8 mouse cellular contexts compared by ENCODE assay signal in genomic region chr19:5846557-5847305, GRCm38 (mm10). TPM values are rescaled to one million over a fixed set of nuclear protein-coding genes. Genes with fewer than 3 reads are reported as not detected.
DNase-seq lines count a peak whose midpoint lies in the region; ATAC-seq and TF ChIP-seq lines count a peak whose summit lies in the region.

No protein-coding gene starts in this region.

- no peak for TF ChIP-seq CTCF in intestine, postnatal 0 days (IDR thresholded peaks at IDR 0.05; ENCODE audit: low read depth)

- peaks cover 34% of the 10 kb centered on the region for H3K4me1 ChIP-seq in intestine, postnatal 0 days (replicated peaks; ENCODE audit: control insufficient read depth, insufficient read depth, low read length)
- H3K4me1 ChIP-seq in midbrain, embryonic 10.5 days, result peaks cover 93% of the 10 kb centered on the region

- 3% methylated on average over 16 of the region's 16 CpGs for WGBS in intestine, postnatal 0 days
- 6% methylated on average over 16 of the region's 16 CpGs for WGBS in midbrain, embryonic 10.5 days

- peak overlapping the region; percentile 68 for H3K4me2 ChIP-seq in intestine, postnatal 0 days (replicated peaks; ENCODE audit: low read depth)

- H3K27me3 ChIP-seq in intestine, postnatal 0 days (replicated peaks; ENCODE audit: control insufficient read depth, insufficient read depth, low read length), result no peaks in the 10 kb centered on the region
- H3K27me3 ChIP-seq in midbrain, embryonic 10.5 days (ENCODE audit: low read depth, poor library complexity, severe bottlenecking), result no peaks in the 10 kb centered on the region

- H3K9me3 ChIP-seq in intestine, postnatal 0 days (ENCODE audit: control insufficient read depth), result no peaks in the 10 kb centered on the region
- H3K9me3 ChIP-seq in midbrain, embryonic 10.5 days (replicated peaks), result no peaks in the 10 kb centered on the region

- peak overlapping the region; percentile 59 for H3K9ac ChIP-seq in intestine, postnatal 0 days (ENCODE audit: low read depth, low read length)

- H3K4me3 ChIP-seq in intestine, postnatal 0 days (ENCODE audit: low read depth, low read length), result peak overlapping the region; percentile 33
- H3K4me3 ChIP-seq in midbrain, embryonic 10.5 days, result peak overlapping the region; percentile 49

- H3K36me3 ChIP-seq in intestine, postnatal 0 days (ENCODE audit: control insufficient read depth, insufficient read depth), result no peaks in the 10 kb centered on the region
- H3K36me3 ChIP-seq in midbrain, embryonic 10.5 days, result peaks cover 3% of the 10 kb centered on the region

- peak overlapping the region; percentile 99 for H3K27ac ChIP-seq in intestine, postnatal 0 days (ENCODE audit: low read depth, low read length)
- H3K27ac ChIP-seq in midbrain, embryonic 10.5 days (replicated peaks), result peak overlapping the region; percentile 95

- peak; percentile 86 for DNase-seq in adrenal gland, adult 8-10 months
- DNase-seq in embryo, embryonic 11.5 days (ENCODE audit: low read depth, low spot score), result peak; percentile 67
- peak; percentile 89 for DNase-seq in gonadal fat pad, adult 2 months (ENCODE audit: low read depth)
- peak; percentile 90 to 91 for DNase-seq in left cerebral cortex, postnatal 36 days (ENCODE audit: low spot score in 2 of 2)
- DNase-seq in midbrain, embryonic 10.5 days (ENCODE audit: low spot score), result peak; percentile 89
- peak; percentile 92 to 93 for DNase-seq in right cerebral cortex, postnatal 36 days (ENCODE audit: low spot score in 2 of 2)

- intact Hi-C loops in left cerebral cortex, postnatal 36 days (cut with DNase I), result loop anchor here (2.0 kb wide), 1 partner anchor 34 kb away; no protein-coding TSS in a partner anchor

- peak; percentile 70 for ATAC-seq in intestine, postnatal 0 days
- ATAC-seq in activated CD4-positive, CD25-positive, alpha-beta regulatory T cell, adult 4 months, result no peak

RNA-seq across cellular contexts. Expression of gene Frmd8, which starts 28.3 kb away (rescaled TPM):
- total RNA-seq in adrenal gland, adult 8-10 months (2022), result 10 to 100 TPM; 47.6 to 55.2 (median 53.4) TPM
- polyA plus RNA-seq in gonadal fat pad, adult 2 months (2012; rRNA removed), result 15.1 and 15.9 TPM in 2 replicates
- 21.7 and 24.0 TPM in 2 replicates for polyA plus RNA-seq in intestine, postnatal 0 days (2015; fragmentation: Nextera tagmentation; extraction: Ambion mirVana)
- 10 to 100 TPM; 11.6 to 13.3 TPM for total RNA-seq in left cerebral cortex, postnatal 36 days (2021)
- polyA plus RNA-seq in midbrain, embryonic 10.5 days (2016; fragmentation: Nextera tagmentation; extraction: Ambion mirVana), result 33.8 and 34.9 TPM in 2 replicates
- polyA plus RNA-seq in activated CD4-positive, CD25-positive, alpha-beta regulatory T cell, adult 4 months (2017; shearing (Covaris generic)), result 10 to 100 TPM; 70.6 to 78.6 TPM

RNA-seq across cellular contexts. Expression of gene Slc25a45, which starts 30.9 kb away (rescaled TPM):
- 10 to 100 TPM; 12.8 to 21.7 (median 17.5) TPM for total RNA-seq in adrenal gland, adult 8-10 months (2022)
- polyA plus RNA-seq in gonadal fat pad, adult 2 months (2012; rRNA removed), result 17.3 and 25.7 TPM in 2 replicates
- polyA plus RNA-seq in intestine, postnatal 0 days (2015; fragmentation: Nextera tagmentation; extraction: Ambion mirVana), result 3.8 and 4.0 TPM in 2 replicates
- 1 to 10 TPM; 3.0 to 4.1 TPM for total RNA-seq in left cerebral cortex, postnatal 36 days (2021)
- 2.3 and 2.6 TPM in 2 replicates for polyA plus RNA-seq in midbrain, embryonic 10.5 days (2016; fragmentation: Nextera tagmentation; extraction: Ambion mirVana)
- polyA plus RNA-seq in activated CD4-positive, CD25-positive, alpha-beta regulatory T cell, adult 4 months (2017; shearing (Covaris generic)), result 10 to 100 TPM; 43.3 to 60.2 TPM

RNA-seq across cellular contexts. Expression of gene Tigd3, which starts 47.2 kb away (rescaled TPM):
- total RNA-seq in adrenal gland, adult 8-10 months (2022), result 1 to 10 TPM in 3 of 4 experiments, under 1 TPM in 1; 0.93 to 3.5 (median 1.6) TPM
- 0.70 and 0.75 TPM in 2 replicates for polyA plus RNA-seq in gonadal fat pad, adult 2 months (2012; rRNA removed)
- polyA plus RNA-seq in intestine, postnatal 0 days (2015; fragmentation: Nextera tagmentation; extraction: Ambion mirVana), result 1.0 and 1.2 TPM in 2 replicates
- total RNA-seq in left cerebral cortex, postnatal 36 days (2021), result 1 to 10 TPM; 4.3 to 4.5 TPM
- polyA plus RNA-seq in midbrain, embryonic 10.5 days (2016; fragmentation: Nextera tagmentation; extraction: Ambion mirVana), result 9.5 and 10.8 TPM in 2 replicates
- under 1 TPM; 0.29 to 0.58 TPM for polyA plus RNA-seq in activated CD4-positive, CD25-positive, alpha-beta regulatory T cell, adult 4 months (2017; shearing (Covaris generic))
